Mouse (Mus musculus): ENCODE measurements around the gene Foxp1. TPM values are rescaled to one million over a fixed set of nuclear protein-coding genes. Genes with fewer than 3 reads are reported as not detected.

Gene Foxp1
- polyA plus RNA-seq, 1 experiment = 31.4 TPM

DNA sequence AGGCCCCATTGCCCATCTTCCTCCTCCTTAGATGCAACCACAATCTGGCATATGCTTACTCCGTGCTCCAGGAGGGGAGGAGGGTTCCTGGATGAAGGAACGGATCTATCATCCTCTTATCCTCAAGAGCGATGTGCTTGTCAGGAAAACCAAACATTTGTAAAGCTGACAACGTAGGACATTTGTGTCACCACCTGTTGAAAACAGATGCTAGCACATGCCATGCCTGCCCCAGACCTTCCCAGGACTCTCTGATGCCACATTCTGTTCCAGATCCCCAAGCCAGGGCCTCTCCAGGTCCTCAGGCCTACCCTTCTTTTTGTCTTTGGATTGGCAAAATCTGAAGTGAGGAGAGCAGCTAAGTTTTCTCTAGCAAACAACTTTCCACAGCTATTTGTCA lies 113.6 kb downstream of the Foxp1 start:
- no peak for DNase-seq (ENCODE audit: low read depth, low spot score)
- 86% methylated on average over 4 of the region's 4 CpGs for WGBS

- DNase-seq (ENCODE audit: low read depth, low spot score) = no peak
- WGBS = 74% methylated on average over 6 of the region's 6 CpGs
Measured at GRCm38 (mm10) chr6:99403755-99404390, 118.6 kb downstream of the Foxp1 start.

- 31% methylated on average over 9 of the region's 9 CpGs for WGBS
- no peak for DNase-seq (ENCODE audit: low read depth, low spot score)
Measured at GRCm38 (mm10) chr6:99402941-99403340, 119.6 kb downstream of the Foxp1 start.

DNA sequence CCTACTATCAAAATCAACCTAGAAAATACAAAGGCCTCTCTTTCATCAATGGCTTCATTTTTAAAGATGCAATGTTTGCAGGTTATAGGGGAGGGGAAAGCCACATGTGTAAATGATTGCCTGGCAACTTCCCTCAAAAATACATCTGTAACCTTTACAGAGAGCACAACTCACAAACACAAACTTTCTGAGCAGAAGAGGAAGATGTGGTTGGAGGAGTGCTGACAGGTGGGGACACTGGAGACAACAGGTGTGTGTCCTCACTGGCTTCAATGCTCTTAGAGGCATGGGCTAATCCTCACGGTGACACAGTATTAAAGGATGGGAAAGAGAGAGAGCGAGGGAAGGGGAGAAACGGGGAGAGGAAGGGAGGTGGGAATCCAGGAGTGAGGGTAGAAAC lies 120.2 kb downstream of the Foxp1 start:
- no peak for DNase-seq (ENCODE audit: low read depth, low spot score)
- WGBS = 80% methylated on average over 3 of the region's 3 CpGs

GRCm38 (mm10) chr6:99401801-99402200 lies 120.7 kb downstream of the Foxp1 start:
- 23% methylated on average over 6 of the region's 6 CpGs for WGBS
- DNase-seq (ENCODE audit: low read depth, low spot score) = peak; percentile 36

- 57% methylated on average over 2 of the region's 2 CpGs for WGBS
Measured at GRCm38 (mm10) chr6:99401211-99401610, 121.3 kb downstream of the Foxp1 start.

GRCm38 (mm10) chr6:99395745-99396144 lies 126.8 kb downstream of the Foxp1 start:
- DNase-seq (ENCODE audit: low read depth, low spot score) = no peak
- WGBS = 64% methylated on average over 12 of the region's 12 CpGs

More at GRCm38 (mm10) chr6:99401211-99401610, 121.3 kb downstream of the Foxp1 start:
- no peak for DNase-seq (ENCODE audit: low read depth, low spot score)

GRCm38 (mm10) chr6:99394801-99395200 lies 127.7 kb downstream of the Foxp1 start:
- 59% methylated on average over 5 of the region's 5 CpGs for WGBS
- DNase-seq (ENCODE audit: low read depth, low spot score) = no peak

GRCm38 (mm10) chr6:99392484-99392883 lies 130.0 kb downstream of the Foxp1 start:
- 90% methylated on average over 6 of the region's 6 CpGs for WGBS
- no peak for DNase-seq (ENCODE audit: low read depth, low spot score)

- DNase-seq (ENCODE audit: low read depth, low spot score) = no peak
- WGBS = 60% methylated on average over 19 of the region's 19 CpGs
Measured at GRCm38 (mm10) chr6:99388741-99389675, 133.5 kb downstream of the Foxp1 start.

- 72% methylated on average over 5 of the region's 5 CpGs for WGBS
- no peak for DNase-seq (ENCODE audit: low read depth, low spot score)
Measured at GRCm38 (mm10) chr6:99388023-99388422, 134.5 kb downstream of the Foxp1 start.

DNA sequence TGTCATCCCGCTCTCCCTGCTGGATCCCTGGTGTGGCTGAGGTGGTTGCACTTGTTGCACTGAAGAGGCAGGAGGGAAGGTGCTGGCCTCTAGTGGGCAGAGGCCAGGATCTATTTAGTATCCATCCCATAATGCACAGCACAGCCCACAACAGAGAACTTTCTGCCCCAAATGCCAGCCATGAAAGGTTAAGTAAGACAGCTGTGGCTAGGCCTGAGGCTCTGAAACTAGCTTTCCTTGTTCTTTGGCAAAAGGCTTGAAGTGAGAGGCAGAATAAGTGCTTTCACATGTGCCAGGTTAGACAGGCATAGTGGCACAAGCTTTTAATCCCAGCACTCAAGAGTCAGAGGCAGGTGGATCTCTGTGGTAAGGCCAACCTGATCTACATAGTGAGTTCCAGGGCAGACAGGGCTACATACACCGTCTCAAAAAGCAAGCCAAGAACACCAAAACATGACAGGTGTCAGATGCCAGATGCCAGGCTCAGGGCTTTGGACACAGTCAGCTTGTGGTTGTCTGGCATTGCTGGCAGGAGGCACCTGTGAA lies 137.4 kb downstream of the Foxp1 start:
- WGBS = 84% methylated on average over 2 of the region's 2 CpGs
- no peak for DNase-seq (ENCODE audit: low read depth, low spot score)

- no peak for DNase-seq (ENCODE audit: low read depth, low spot score)
- WGBS = 81% methylated on average over 4 of the region's 4 CpGs
Measured at GRCm38 (mm10) chr6:99383846-99384472, 138.6 kb downstream of the Foxp1 start.

GRCm38 (mm10) chr6:99380146-99380545 lies 142.4 kb downstream of the Foxp1 start:
- 23% methylated on average over 5 of the region's 5 CpGs for WGBS
- DNase-seq (ENCODE audit: low read depth, low spot score) = no peak

GRCm38 (mm10) chr6:99378997-99379710 lies 143.4 kb downstream of the Foxp1 start:
- WGBS = 73% methylated on average over 7 of the region's 7 CpGs
- no peak for DNase-seq (ENCODE audit: low read depth, low spot score)

GRCm38 (mm10) chr6:99377716-99378115 lies 144.8 kb downstream of the Foxp1 start:
- DNase-seq (ENCODE audit: low read depth, low spot score) = no peak
- WGBS = 73% methylated on average over 4 of the region's 4 CpGs

- DNase-seq (ENCODE audit: low read depth, low spot score) = no peak
- 87% methylated on average over 2 of the region's 2 CpGs for WGBS
Measured at GRCm38 (mm10) chr6:99377131-99377530, 145.4 kb downstream of the Foxp1 start.

DNA sequence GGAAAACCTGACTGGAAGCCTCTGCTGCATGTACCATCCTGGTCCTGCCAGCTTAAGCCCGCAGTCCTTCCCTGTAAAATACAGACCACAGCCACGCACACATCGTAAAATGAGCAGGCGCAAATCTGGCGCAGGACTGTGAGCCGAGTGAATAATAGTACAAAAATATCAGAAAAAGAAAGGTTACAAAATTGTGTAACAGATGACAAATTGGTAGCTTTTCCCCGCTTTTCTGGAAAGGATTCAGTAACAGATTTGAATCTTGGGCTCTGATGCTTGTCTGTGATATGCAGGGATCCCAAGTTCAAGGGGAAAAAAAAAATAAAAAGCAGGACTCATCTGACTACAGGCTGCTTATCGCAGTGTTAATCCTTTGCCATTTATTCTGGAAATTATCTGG lies 145.8 kb downstream of the Foxp1 start:
- DNase-seq (ENCODE audit: low read depth, low spot score) = no peak
- 79% methylated on average over 8 of the region's 8 CpGs for WGBS

DNA sequence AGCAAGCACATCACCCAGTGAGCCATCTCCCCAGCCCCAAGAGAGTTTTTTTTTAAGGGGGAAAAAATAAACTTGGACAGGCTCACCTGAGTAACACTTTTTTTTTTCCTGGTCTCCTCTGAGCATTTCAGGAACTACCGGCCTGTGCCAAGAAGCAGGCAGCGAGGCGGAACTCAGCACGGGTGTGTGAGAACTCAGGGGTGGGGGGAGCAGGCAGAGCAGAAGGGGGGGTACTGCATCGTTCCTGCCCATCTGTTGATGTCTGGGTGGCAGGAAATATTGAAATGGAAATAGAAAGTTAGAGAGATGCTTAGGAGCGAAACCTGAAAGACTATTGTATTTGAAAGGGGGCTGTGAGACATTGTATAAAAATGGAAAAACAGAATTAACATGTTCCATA lies 146.7 kb downstream of the Foxp1 start:
- 41% methylated on average over 6 of the region's 6 CpGs for WGBS
- no peak for DNase-seq (ENCODE audit: low read depth, low spot score)

GRCm38 (mm10) chr6:99375376-99375775 lies 147.1 kb downstream of the Foxp1 start:
- no peak for DNase-seq (ENCODE audit: low read depth, low spot score)
- 36% methylated on average over 4 of the region's 4 CpGs for WGBS

Data from large intestine, adult 2 months (tissue).